Mouse (Mus musculus): Measurements from ENCODE around the gene Olfr877. TPM values are rescaled to one million over a fixed set of nuclear protein-coding genes. Genes with fewer than 3 reads are reported as not detected.

Olfr877 gene
- polyA plus RNA-seq, 1 experiment from 2014 or later, result not detected

- DNase-seq (ENCODE audit: low spot score), result no peak
- ATAC-seq (ENCODE audit: low FRiP score), result no peak
Measured at GRCm38 (mm10) chr9:37871097-37871496, 17.0 kb downstream of the Olfr877 start.

GRCm38 (mm10) chr9:37871536-37871935 lies 17.5 kb downstream of the Olfr877 start:
- Histone ChIP-seq H3K9me3 (ENCODE audit: control insufficient read depth, low read length) (no peaks in the 10 kb centered on the region), H3K36me3 (replicated peaks; ENCODE audit: control insufficient read depth, insufficient read depth) (no peaks in the 10 kb centered on the region), H3K27me3 (ENCODE audit: control insufficient read depth, insufficient read depth, low read length) (no peaks in the 10 kb centered on the region), H3K27ac (no peak overlapping the region), H3K9ac (no peak overlapping the region), H3K4me2 (replicated peaks) (no peak overlapping the region), H3K4me3 (replicated peaks; ENCODE audit: low read length) (no peak overlapping the region), H3K4me1 (replicated peaks; ENCODE audit: control insufficient read depth, insufficient read depth, low read length) (no peaks in the 10 kb centered on the region)
- DNase-seq (ENCODE audit: low spot score) (no peak), ATAC-seq (ENCODE audit: low FRiP score) (no peak)
- 59% methylated on average over 1 of the region's 1 CpGs for WGBS

More at GRCm38 (mm10) chr9:37871097-37871496, 17.0 kb downstream of the Olfr877 start:
- WGBS, result 81% methylated on average over 1 of the region's 1 CpGs
- H3K36me3 ChIP-seq (replicated peaks; ENCODE audit: control insufficient read depth, insufficient read depth), result no peaks in the 10 kb centered on the region
- H3K4me3 ChIP-seq (replicated peaks; ENCODE audit: low read length), result no peak overlapping the region
- no peaks in the 10 kb centered on the region for H3K9me3 ChIP-seq (ENCODE audit: control insufficient read depth, low read length)
- H3K27me3 ChIP-seq (ENCODE audit: control insufficient read depth, insufficient read depth, low read length), result no peaks in the 10 kb centered on the region
- no peak overlapping the region for H3K9ac ChIP-seq
- no peak overlapping the region for H3K27ac ChIP-seq
- H3K4me1 ChIP-seq (replicated peaks; ENCODE audit: control insufficient read depth, insufficient read depth, low read length), result no peaks in the 10 kb centered on the region
- no peak overlapping the region for H3K4me2 ChIP-seq (replicated peaks)

GRCm38 (mm10) chr9:37890960-37891359 lies 36.9 kb downstream of the Olfr877 start:
- H3K27ac ChIP-seq, result no peak overlapping the region
- H3K4me1 ChIP-seq (replicated peaks; ENCODE audit: control insufficient read depth, insufficient read depth, low read length), result no peaks in the 10 kb centered on the region; the same call in 1 of the 2 replicates
- H3K27me3 ChIP-seq (ENCODE audit: control insufficient read depth, insufficient read depth, low read length), result no peaks in the 10 kb centered on the region
- DNase-seq (ENCODE audit: low spot score), result no peak
- H3K9ac ChIP-seq, result no peak overlapping the region
- 31% methylated on average over 2 of the region's 2 CpGs for WGBS
- no peaks in the 10 kb centered on the region for H3K9me3 ChIP-seq (ENCODE audit: control insufficient read depth, low read length)
- H3K36me3 ChIP-seq (replicated peaks; ENCODE audit: control insufficient read depth, insufficient read depth), result no peaks in the 10 kb centered on the region
- H3K4me3 ChIP-seq (replicated peaks; ENCODE audit: low read length), result no peak overlapping the region
- no peak for ATAC-seq (ENCODE audit: low FRiP score)
- no peak overlapping the region for H3K4me2 ChIP-seq (replicated peaks)

- no peak within 1 kb of the TSS for H3K27ac ChIP-seq
- no peaks in the 10 kb centered on the region for H3K27me3 ChIP-seq (ENCODE audit: control insufficient read depth, insufficient read depth, low read length)
- DNase-seq (ENCODE audit: low spot score), result no peak
- H3K9me3 ChIP-seq (ENCODE audit: control insufficient read depth, low read length), result no peaks in the 10 kb centered on the region
- no peaks in the 10 kb centered on the region for H3K36me3 ChIP-seq (replicated peaks; ENCODE audit: control insufficient read depth, insufficient read depth)
- H3K4me3 ChIP-seq (replicated peaks; ENCODE audit: low read length), result no peak within 1 kb of the TSS
- no peak for ATAC-seq (ENCODE audit: low FRiP score)
- 24% methylated on average over 2 of the region's 2 CpGs for WGBS
- H3K9ac ChIP-seq, result no peak within 1 kb of the TSS
- H3K4me1 ChIP-seq (replicated peaks; ENCODE audit: control insufficient read depth, insufficient read depth, low read length), result no peaks in the 10 kb centered on the region
- no peak within 1 kb of the TSS for H3K4me2 ChIP-seq (replicated peaks)
Measured at GRCm38 (mm10) chr9:37896661-37897060, 42.6 kb downstream of the Olfr877 start, which contains the start of gene Olfr145. Gene Olfr145, plus strand, starts transcription at chr9:37896724.

- Histone ChIP-seq H3K4me3 (replicated peaks; ENCODE audit: low read length) (no peak overlapping the region), H3K27ac (no peak overlapping the region), H3K9me3 (ENCODE audit: control insufficient read depth, low read length) (no peaks in the 10 kb centered on the region), H3K4me1 (replicated peaks; ENCODE audit: control insufficient read depth, insufficient read depth, low read length) (no peaks in the 10 kb centered on the region), H3K4me2 (replicated peaks) (no peak overlapping the region), H3K9ac (no peak overlapping the region), H3K27me3 (ENCODE audit: control insufficient read depth, insufficient read depth, low read length) (no peaks in the 10 kb centered on the region), H3K36me3 (replicated peaks; ENCODE audit: control insufficient read depth, insufficient read depth) (no peaks in the 10 kb centered on the region)
- ATAC-seq (ENCODE audit: low FRiP score) (no peak), DNase-seq (ENCODE audit: low spot score) (no peak)
- WGBS, result 78% methylated on average over 3 of the region's 3 CpGs
Measured at GRCm38 (mm10) chr9:37905555-37905954, 51.5 kb downstream of the Olfr877 start.

Other genes starting within 250 kb of the Olfr877 start
- 10.2 and 14.1 TPM in 2 replicates for gene Spa17, start 240.5 kb upstream of the Olfr877 start, polyA plus RNA-seq (2014; fragmentation: Nextera tagmentation; extraction: Ambion mirVana)
- gene Tbrg1, start 197.0 kb upstream of the Olfr877 start, polyA plus RNA-seq (2014; fragmentation: Nextera tagmentation; extraction: Ambion mirVana), result 91.3 and 91.5 TPM in 2 replicates
- 0.09 TPM in 1 of 2 replicates, not detected in the other for gene Panx3, start 185.0 kb upstream of the Olfr877 start, polyA plus RNA-seq (2014; fragmentation: Nextera tagmentation; extraction: Ambion mirVana)
- not detected in 2 replicates for gene Olfr160, start 138.0 kb upstream of the Olfr877 start, polyA plus RNA-seq (2014; fragmentation: Nextera tagmentation; extraction: Ambion mirVana)
- gene Olfr874, start 109.2 kb upstream of the Olfr877 start, polyA plus RNA-seq (2014; fragmentation: Nextera tagmentation; extraction: Ambion mirVana), result not detected in 2 replicates
- gene Olfr875, start 82.4 kb upstream of the Olfr877 start, polyA plus RNA-seq (2014; fragmentation: Nextera tagmentation; extraction: Ambion mirVana), result not detected in 2 replicates
- gene Olfr876, start 51.2 kb upstream of the Olfr877 start, polyA plus RNA-seq (2014; fragmentation: Nextera tagmentation; extraction: Ambion mirVana), result not detected in 2 replicates
- not detected in 2 replicates for gene Olfr145, start 42.5 kb downstream of the Olfr877 start, polyA plus RNA-seq (2014; fragmentation: Nextera tagmentation; extraction: Ambion mirVana)
- gene Olfr878, start 63.6 kb downstream of the Olfr877 start, polyA plus RNA-seq (2014; fragmentation: Nextera tagmentation; extraction: Ambion mirVana), result not detected in 2 replicates
- not detected in 2 replicates for gene Olfr881, start 137.6 kb downstream of the Olfr877 start, polyA plus RNA-seq (2014; fragmentation: Nextera tagmentation; extraction: Ambion mirVana)
- gene Olfr883, start 171.5 kb downstream of the Olfr877 start, polyA plus RNA-seq (2014; fragmentation: Nextera tagmentation; extraction: Ambion mirVana), result not detected in 2 replicates
- not detected in 2 replicates for gene Olfr884, start 192.3 kb downstream of the Olfr877 start, polyA plus RNA-seq (2014; fragmentation: Nextera tagmentation; extraction: Ambion mirVana)
- not detected in 2 replicates for gene Olfr885, start 207.1 kb downstream of the Olfr877 start, polyA plus RNA-seq (2014; fragmentation: Nextera tagmentation; extraction: Ambion mirVana)
- not detected in 2 replicates for gene Olfr887, start 229.8 kb downstream of the Olfr877 start, polyA plus RNA-seq (2014; fragmentation: Nextera tagmentation; extraction: Ambion mirVana)

Measured in hindbrain, embryonic 14.5 days (tissue).